Mouse (Mus musculus): ENCODE measurements at regions not wholly inside any gene's neighbourhood (a gene's known extent, or its start where the extent isn't known, plus 50 kb on each side); places are given as distances from the start of the nearest gene placed in this dataset.

DNA sequence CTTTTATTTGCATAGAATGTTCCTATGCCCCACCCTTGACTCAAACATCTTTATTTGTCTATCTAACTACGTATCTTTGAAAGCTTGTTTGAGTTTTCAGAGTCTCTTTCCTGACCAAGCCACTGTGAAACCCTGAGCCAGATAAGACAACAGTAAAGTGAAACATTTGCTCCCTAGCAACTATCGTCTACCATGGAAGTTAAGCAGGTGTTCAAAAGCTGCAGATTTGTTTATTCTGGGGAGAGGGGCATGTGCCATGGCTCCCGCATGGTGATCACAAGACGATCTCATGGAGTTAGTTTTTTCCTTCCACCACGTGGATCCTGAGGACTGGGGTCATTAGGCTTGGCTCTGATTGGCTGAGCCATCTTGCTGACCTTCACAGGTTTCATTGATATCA lies 55.5 kb downstream of the Gm9972 start:
- DNase-seq (ENCODE audit: low spot score in 2 of 2) = no peak
- intact Hi-C loops (cut with DNase I) = no loop called here

- peak; percentile 45 to 70 for DNase-seq (ENCODE audit: low spot score in 2 of 2)
- intact Hi-C loops (cut with DNase I) = no loop called here
These were observed 56.8 kb downstream of the Gm9972 start for GRCm38 (mm10) chr11:43092126-43092920.

DNA sequence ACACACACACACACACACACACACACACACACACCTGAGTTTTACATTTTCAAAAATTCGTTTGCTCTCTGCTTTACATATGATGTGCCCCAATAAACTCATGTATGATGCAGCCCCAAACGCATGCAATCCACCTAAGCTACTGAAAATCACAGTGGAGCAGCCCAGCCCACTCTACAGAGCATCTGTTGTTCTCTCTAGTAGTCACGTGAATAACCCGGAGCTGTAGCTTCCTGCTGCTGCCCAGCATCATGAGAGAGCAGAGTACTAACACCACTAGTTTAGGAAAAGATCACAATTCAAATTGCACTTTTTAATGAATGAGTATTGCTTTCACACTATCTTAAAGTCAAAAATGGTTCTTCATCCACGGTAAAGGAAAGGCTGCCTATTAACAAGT lies 56.7 kb upstream of the Atp10b start:
- peak in 1 of 2 experiments; percentile 31 for DNase-seq (ENCODE audit: low spot score in 2 of 2)
- intact Hi-C loops (cut with DNase I) = no loop called here

DNA sequence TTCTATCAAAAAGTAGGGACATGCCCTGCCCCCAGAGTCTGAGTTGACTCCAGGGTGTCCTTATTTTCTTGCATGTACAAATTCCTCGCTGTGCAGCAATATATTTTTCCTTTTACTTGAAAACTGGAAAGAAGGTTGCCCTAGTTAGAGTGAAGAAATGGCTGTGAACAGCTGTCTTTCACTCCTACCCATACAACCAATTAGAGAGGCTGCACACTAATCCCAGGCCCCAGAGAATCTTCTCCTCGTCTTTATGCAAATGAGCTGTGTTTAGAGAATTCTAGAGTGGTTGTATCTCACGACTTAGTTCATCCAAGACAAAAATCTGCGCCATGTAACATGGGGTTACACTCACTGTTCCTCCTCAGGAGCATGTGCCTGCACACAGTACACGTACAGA lies 53.7 kb upstream of the Atp10b start:
- DNase-seq (ENCODE audit: low spot score in 2 of 2) = peak in 1 of 2 experiments; percentile 48
- intact Hi-C loops (cut with DNase I) = no loop called here

- intact Hi-C loops (cut with DNase I) = no loop called here
- peak; percentile 20 to 27 for DNase-seq (ENCODE audit: low spot score in 2 of 2)
These were observed 50.8 kb upstream of the Atp10b start for GRCm38 (mm10) chr11:43098795-43099425.

Data from left cerebral cortex, postnatal 14 days (tissue).